Mouse (Mus musculus): ENCODE results near the gene Six5.

Gene Six5

DNA sequence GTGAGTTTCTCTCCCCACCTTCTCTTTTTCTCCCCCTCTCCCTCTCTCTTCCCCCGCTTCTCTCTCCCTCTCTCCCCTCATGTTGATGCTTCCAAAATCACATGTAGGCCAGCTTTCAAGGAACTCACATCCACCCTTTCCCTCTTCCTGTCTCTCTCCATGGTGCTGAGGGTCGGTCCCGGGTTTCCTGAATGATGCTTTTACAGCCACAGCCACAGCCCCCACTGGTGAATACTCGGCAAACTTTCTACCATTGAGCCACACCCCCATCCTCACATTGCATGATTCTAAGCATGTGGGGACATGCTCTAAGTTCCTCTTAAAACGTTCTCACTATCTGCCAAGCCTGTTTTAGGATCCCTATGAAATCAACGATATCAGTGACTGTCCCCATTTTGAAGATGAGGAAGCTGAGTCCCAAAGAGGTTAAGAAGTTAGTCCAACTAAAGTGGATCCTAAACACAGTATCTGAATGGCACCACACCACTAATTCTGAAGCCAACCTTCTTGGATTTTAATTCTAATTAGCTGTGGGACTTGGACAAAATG lies 53.2 kb downstream of the Six5 start:
- DNase-seq (ENCODE audit: low read depth): no peak

Measured in naive thymus-derived CD4-positive, alpha-beta T cell, adult 2 months (primary cell).